In the genomic region with DNA sequence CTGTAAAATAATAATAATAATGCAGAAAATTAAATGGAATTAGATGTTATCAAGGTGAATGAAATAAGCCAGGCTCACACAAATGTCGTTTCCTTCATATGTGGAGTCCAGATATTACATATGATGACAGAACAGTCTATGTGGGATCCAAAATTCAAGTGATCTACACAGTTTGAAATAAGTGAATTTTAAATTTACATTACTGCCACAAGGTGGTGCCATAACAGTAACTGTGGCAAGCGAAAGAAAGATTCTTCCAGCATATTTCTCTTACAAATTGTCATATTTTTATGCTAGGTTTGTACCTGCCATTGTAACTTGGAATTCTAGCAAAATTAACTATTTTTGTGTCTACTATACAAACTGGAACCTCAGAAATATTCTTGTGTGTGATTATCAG, we compare ENCODE assay signal across 11 mouse cellular contexts.
A peak's percentile ranks its signal among the peaks of the same experiment; 100 is the strongest.
DNase-seq lines count a peak whose midpoint lies in the region; ATAC-seq and TF ChIP-seq lines count a peak whose summit lies in the region.
"Had no signal": no experiment of that assay in that cellular context is flagged by ENCODE, and none has a peak within 500 bp of the region (broad histone marks: within the 10 kb centered on the region; RNA-seq: fewer than 3 reads in every experiment).

No protein-coding gene starts in this region.

- no peak overlapping the region for H3K4me3 ChIP-seq in layer of hippocampus, adult 2 months
- no peak overlapping the region for H3K4me3 ChIP-seq in ES-E14 (ENCODE audit: insufficient read depth in 1 of 2, low read depth in 1 of 2, low read length in 2 of 2, poor library complexity in 1 of 2, severe bottlenecking in 1 of 2)
- H3K4me3 ChIP-seq: intestine, embryonic 15.5 days had no signal

- in situ Hi-C loops in ES-E14 (cut with MboI; ENCODE audit: low sequenced_read_pairs in 2 of 2, unreplicated experiment in 2 of 2), result loop anchor here (10.0 to 25.0 kb wide), 2 partner anchors 301 to 319 kb away; no protein-coding TSS in a partner anchor

- ATAC-seq in granulocyte monocyte progenitor cell, adult 5-6 weeks (replicated peaks; ENCODE audit: poor library complexity, severe bottlenecking), result 0 out of 2 replicates have a peak, but pooled peaks have one; percentile 30
- ATAC-seq: intestine, embryonic 15.5 days had no signal

- DNase-seq in cerebellum, postnatal 14 days, result peak; percentile 3 to 21
- no peak for DNase-seq in cerebellum, adult 11-12 months
- DNase-seq in layer of hippocampus, adult 2 months (ENCODE audit: low spot score in 2 of 2), result peak in 1 of 2 experiments; percentile 9
- DNase-seq in layer of hippocampus, postnatal 25 days (ENCODE audit: extremely low spot score in 1 of 2, low spot score in 1 of 2), result no peak
- no peak for DNase-seq in ES-E14 (ENCODE audit: low read depth, low spot score)
- DNase-seq in thymus, postnatal 14 days, result no peak
- no peak for DNase-seq in gastrocnemius, adult 8-10 months (ENCODE audit: low spot score in 2 of 2)
- DNase-seq: left cerebral cortex, postnatal 4 days had no signal

- H3K9ac ChIP-seq in ES-E14 (ENCODE audit: insufficient read depth, low read depth, low read length, poor library complexity, severe bottlenecking), result no peak overlapping the region
- H3K9ac ChIP-seq: intestine, embryonic 15.5 days had no signal

- no peaks in the 10 kb centered on the region for H3K36me3 ChIP-seq in ES-E14 (ENCODE audit: control insufficient read depth, insufficient read depth, low read length, poor library complexity, severe bottlenecking)
- H3K36me3 ChIP-seq: intestine, embryonic 15.5 days had no signal

- TF ChIP-seq CTCF in layer of hippocampus, adult 2 months (conservative IDR thresholded peaks at IDR 0.05), result peak; percentile 79

- no peaks in the 10 kb centered on the region for H3K9me3 ChIP-seq in ES-E14 (ENCODE audit: control insufficient read depth, insufficient read depth, low read depth, low read length)
- H3K9me3 ChIP-seq: intestine, embryonic 15.5 days had no signal

- H3K4me1 ChIP-seq in ES-E14 (ENCODE audit: control insufficient read depth in 2 of 2, insufficient read depth in 2 of 2, low read length in 2 of 2, poor library complexity in 1 of 2), result no peaks in the 10 kb centered on the region
- H3K4me1 ChIP-seq: intestine, embryonic 15.5 days had no signal

- H3K27ac ChIP-seq in layer of hippocampus, adult 2 months, result no peak overlapping the region
- no peak overlapping the region for H3K27ac ChIP-seq in ES-E14 (ENCODE audit: insufficient read depth, low read depth, low read length, poor library complexity, severe bottlenecking)
- H3K27ac ChIP-seq: intestine, embryonic 15.5 days; macrophage had no signal

TF ChIP-seq in ES-E14, 5 proteins besides CTCF, POLR2A, EP300 and RAD21:
- TF ChIP-seq HCFC1 (IDR thresholded peaks at IDR 0.05; ENCODE audit: borderline replicate concordance, insufficient read depth, low read length) (no peak), CHD2 (IDR thresholded peaks at IDR 0.05; ENCODE audit: low read depth, low read length) (no peak), MAFK (IDR thresholded peaks at IDR 0.05; ENCODE audit: insufficient read depth, low read depth, low read length) (no peak), ZNF384 (IDR thresholded peaks at IDR 0.05; ENCODE audit: low read depth, low read length) (no peak), ZC3H11A (IDR thresholded peaks at IDR 0.05; ENCODE audit: borderline replicate concordance, low read depth, low read length) (peak; percentile 32)

Comparison
In these comparisons a context has a peak if more than half of its experiments do, and no peak if none do; other contexts are left out.
1. DNase-seq: peak in cerebellum, postnatal 14 days (2 of 2); none in cerebellum, adult 11-12 months (single experiment), layer of hippocampus, postnatal 25 days (0 of 2), ES-E14 (single experiment), thymus, postnatal 14 days (single experiment) and gastrocnemius, adult 8-10 months (0 of 2).